Mouse (Mus musculus) heart, postnatal 14 days (tissue): ENCODE data around the gene Nhs. TPM values are rescaled to one million over a fixed set of nuclear protein-coding genes. Genes with fewer than 3 reads are reported as not detected.
A peak's percentile ranks its signal among the peaks of the same experiment; 100 is the strongest.

Source experiments
- DNase-seq, 2 experiments: peaks; one replicate each; pipeline ENCODE4 v3.0.0; 2021 to 2022
- intact Hi-C: fragments of 180-260 bp; cut with DNase I; formaldehyde crosslinking; loops from one replicate; pipeline ENCODE4 v1.15.1; 2025
- total RNA-seq, 2 experiments: library from RNA; stranded (reverse); gene quantifications; 2 replicates each; pipeline ENCODE4 v1.2.3; 2021

The Nhs gene
- total RNA-seq, 2 experiments from 2014 or later: 0.74 to 1.00 TPM

GRCm38 (mm10) chrX:162021724-162022123 lies 137.8 kb downstream of the Nhs start:
- no peak for DNase-seq
- intact Hi-C loops: no loop called here

GRCm38 (mm10) chrX:162020039-162020566 lies 139.4 kb downstream of the Nhs start:
- no peak for DNase-seq
- intact Hi-C loops: no loop called here

GRCm38 (mm10) chrX:162017471-162017870 lies 142.1 kb downstream of the Nhs start:
- DNase-seq: no peak
- intact Hi-C loops: no loop called here

GRCm38 (mm10) chrX:162012570-162012969 lies 147.0 kb downstream of the Nhs start:
- intact Hi-C loops: no loop called here
- DNase-seq: no peak

GRCm38 (mm10) chrX:162009876-162010275 lies 149.7 kb downstream of the Nhs start:
- intact Hi-C loops: no loop called here
- DNase-seq: no peak

- no peak for DNase-seq
- intact Hi-C loops: no loop called here
These were observed 155.7 kb downstream of the Nhs start for GRCm38 (mm10) chrX:162003818-162004217.

GRCm38 (mm10) chrX:161998876-161999275 lies 160.7 kb downstream of the Nhs start:
- intact Hi-C loops: no loop called here
- DNase-seq: no peak

GRCm38 (mm10) chrX:161997170-161997795 lies 162.2 kb downstream of the Nhs start:
- intact Hi-C loops: no loop called here
- no peak for DNase-seq

GRCm38 (mm10) chrX:161990171-161990570 lies 169.4 kb downstream of the Nhs start:
- no peak for DNase-seq
- intact Hi-C loops: no loop called here

- intact Hi-C loops: no loop called here
- DNase-seq: no peak
These were observed 174.6 kb downstream of the Nhs start for GRCm38 (mm10) chrX:161984961-161985360.

GRCm38 (mm10) chrX:161981399-161981798 lies 178.1 kb downstream of the Nhs start:
- no peak for DNase-seq
- intact Hi-C loops: no loop called here

GRCm38 (mm10) chrX:161979946-161980345 lies 179.6 kb downstream of the Nhs start:
- intact Hi-C loops: no loop called here
- DNase-seq: no peak

GRCm38 (mm10) chrX:161977236-161977841 lies 182.2 kb downstream of the Nhs start:
- DNase-seq: no peak
- intact Hi-C loops: no loop called here

- no peak for DNase-seq
- intact Hi-C loops: no loop called here
These were observed 183.2 kb downstream of the Nhs start for GRCm38 (mm10) chrX:161976376-161976775.

- DNase-seq: no peak
- intact Hi-C loops: no loop called here
These were observed 186.0 kb downstream of the Nhs start for GRCm38 (mm10) chrX:161973572-161973971.

GRCm38 (mm10) chrX:161972723-161973122 lies 186.8 kb downstream of the Nhs start:
- intact Hi-C loops: no loop called here
- DNase-seq: no peak

GRCm38 (mm10) chrX:161971961-161972502 lies 187.5 kb downstream of the Nhs start:
- DNase-seq: no peak
- intact Hi-C loops: no loop called here

GRCm38 (mm10) chrX:161971131-161971530 lies 188.4 kb downstream of the Nhs start:
- intact Hi-C loops: no loop called here

GRCm38 (mm10) chrX:161967692-161968091 lies 191.8 kb downstream of the Nhs start:
- intact Hi-C loops: loop anchor here (2.0 to 5.0 kb wide), 3 partner anchors 191 to 485 kb away; partner anchors contain the start of gene Nhs
- peak in 1 of 2 experiments; percentile 9 for DNase-seq

More at GRCm38 (mm10) chrX:161971131-161971530, 188.4 kb downstream of the Nhs start:
- no peak for DNase-seq

- no peak for DNase-seq
- intact Hi-C loops: loop anchor here (5.0 kb wide), 1 partner anchor 91 kb away; no protein-coding TSS in a partner anchor
These were observed 196.2 kb downstream of the Nhs start for GRCm38 (mm10) chrX:161963372-161963771.

GRCm38 (mm10) chrX:161962855-161963254 lies 196.7 kb downstream of the Nhs start:
- intact Hi-C loops: loop anchor here (5.0 kb wide), 1 partner anchor 91 kb away; no protein-coding TSS in a partner anchor
- DNase-seq: no peak
